Mouse (Mus musculus) right cerebral cortex, postnatal 14 days (tissue): ENCODE measurements at regions not wholly inside any gene's neighbourhood (a gene's known extent, or its start where the extent isn't known, plus 50 kb on each side); places are given as distances from the start of the nearest gene placed in this dataset.

Experiments used
- DNase-seq: peaks from one replicate; pipeline ENCODE4 v3.0.0; 2022

DNA sequence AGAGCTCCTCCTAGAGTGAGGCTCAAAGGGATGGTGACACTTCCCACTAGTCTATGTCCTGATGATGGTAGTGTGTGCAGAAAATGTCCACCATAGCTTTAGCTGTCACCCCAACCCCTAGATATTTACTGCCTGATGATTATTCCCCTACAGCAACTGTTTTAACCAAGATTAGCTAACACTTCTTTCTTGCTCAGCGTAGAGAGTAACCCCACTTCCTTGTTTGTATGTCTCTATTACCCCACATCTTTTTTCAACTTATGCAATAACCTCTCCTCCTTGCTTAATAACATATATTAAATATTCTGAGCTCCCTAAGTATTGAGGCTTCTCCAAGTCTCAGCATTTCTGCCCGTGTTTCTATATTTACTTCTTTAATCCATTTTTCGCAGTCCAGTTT, 404.2 kb upstream of the Cntn3 start:
- no peak for DNase-seq

- DNase-seq, result no peak
Observed at GRCm38 (mm10) chr6:103023326-103023725, 450.4 kb upstream of the Cntn3 start.

DNA sequence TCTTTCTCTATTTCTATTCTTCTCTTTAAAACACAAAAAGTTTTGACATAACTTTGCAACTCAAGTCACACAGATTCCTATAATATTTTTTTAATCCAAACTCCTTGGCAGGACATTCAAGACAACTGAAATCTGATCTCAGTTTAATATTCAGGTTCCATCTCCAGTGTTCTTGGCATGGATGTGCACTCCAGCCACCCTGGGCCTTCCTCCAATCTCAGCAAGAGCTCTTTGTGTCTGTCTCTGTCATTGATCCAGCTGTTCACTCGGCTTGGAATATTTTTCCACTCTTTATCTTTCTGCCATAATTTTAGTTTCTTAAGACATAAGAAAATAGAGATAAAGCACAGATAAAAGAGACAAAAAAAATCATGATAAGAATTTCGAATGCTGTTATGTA, 451.1 kb upstream of the Cntn3 start:
- DNase-seq, result no peak

DNA sequence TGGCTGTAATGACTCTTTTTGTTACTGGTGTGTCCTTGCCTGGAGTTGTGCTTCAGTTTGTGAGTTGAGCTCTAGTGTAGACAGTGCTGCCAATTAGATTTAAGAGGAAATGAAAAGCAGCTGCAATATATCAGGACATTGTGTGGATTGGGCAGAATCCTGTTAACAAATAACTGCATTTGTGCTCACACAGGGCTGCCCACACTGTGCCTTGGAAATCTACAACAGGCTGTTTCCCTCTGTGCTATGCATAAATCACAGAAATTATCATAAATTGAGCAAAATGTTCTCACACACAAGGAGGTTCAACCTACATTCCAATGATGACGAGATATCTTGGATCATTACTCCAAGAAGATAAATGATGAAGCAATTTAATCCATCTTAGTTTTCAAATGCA, 455.2 kb upstream of the Cntn3 start:
- peak; percentile 4 for DNase-seq

- DNase-seq, result no peak
Observed at GRCm38 (mm10) chr6:103033418-103033817, 460.5 kb upstream of the Cntn3 start.

- DNase-seq, result no peak
Observed at GRCm38 (mm10) chr6:103033919-103034318, 461.0 kb upstream of the Cntn3 start.

- no peak for DNase-seq
Observed at GRCm38 (mm10) chr6:103060591-103060990, 449.8 kb upstream of the Chl1 start.

DNA sequence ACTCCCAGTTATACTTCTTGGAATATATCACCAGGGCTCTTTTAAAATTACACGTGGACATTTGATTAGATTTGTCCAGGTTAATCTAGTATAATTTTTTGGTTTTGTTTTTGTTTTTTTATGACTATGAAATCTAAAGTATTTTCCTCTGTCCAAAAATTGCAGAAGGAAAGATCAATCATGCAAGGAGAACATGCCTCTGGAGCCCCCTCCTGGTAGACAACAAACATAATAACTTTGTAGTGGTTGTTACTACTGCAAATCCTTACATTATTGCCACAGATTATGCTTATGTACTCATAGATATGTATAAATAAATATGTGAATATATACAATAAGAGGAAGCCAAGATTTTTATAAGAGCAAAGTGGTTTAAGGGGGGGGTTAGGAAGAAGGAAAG, 404.2 kb upstream of the Chl1 start:
- no peak for DNase-seq

- no peak for DNase-seq
Observed at GRCm38 (mm10) chr6:103119537-103119936, 390.8 kb upstream of the Chl1 start.

GRCm38 (mm10) chr6:103140851-103141250, 369.5 kb upstream of the Chl1 start:
- DNase-seq, result no peak

DNA sequence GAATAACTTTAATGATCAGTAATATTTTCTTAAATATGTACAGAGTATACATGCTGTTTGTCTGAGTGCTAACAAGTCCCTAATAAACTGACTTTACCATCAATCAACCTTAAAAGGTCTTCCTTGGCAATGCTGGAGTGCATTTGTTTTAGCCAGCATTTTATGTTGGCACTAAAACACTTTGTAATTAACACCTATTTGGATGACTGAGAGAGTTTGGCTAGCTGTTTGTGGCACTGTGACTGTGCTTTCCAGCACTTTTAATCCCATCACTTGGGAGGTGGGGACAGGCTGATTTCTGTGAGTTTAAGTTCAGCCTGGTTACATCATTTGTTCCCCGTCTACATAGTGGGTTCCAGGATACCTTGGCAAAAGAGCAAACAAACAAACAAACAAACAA, 332.5 kb upstream of the Chl1 start:
- no peak for DNase-seq

GRCm38 (mm10) chr6:103183355-103183754, 327.0 kb upstream of the Chl1 start:
- no peak for DNase-seq

DNA sequence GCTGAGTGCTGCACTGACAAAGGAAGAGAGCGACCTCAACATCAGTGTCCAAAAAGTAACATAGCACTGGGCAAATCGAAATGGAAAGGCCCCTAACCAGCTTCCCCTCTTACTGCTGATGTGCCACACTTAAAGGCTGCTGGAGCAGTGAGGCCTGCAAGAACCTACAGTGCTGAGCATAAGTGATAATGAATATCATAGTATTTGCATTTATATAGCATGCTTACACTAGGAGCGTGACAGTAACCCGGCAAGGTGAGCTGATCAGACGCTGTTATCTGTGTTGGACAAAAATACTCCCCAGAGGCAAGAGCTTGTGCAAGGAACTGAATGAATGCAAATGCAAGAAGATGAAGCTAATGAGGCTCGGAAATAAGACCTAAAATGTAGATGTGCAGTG, 313.5 kb upstream of the Chl1 start:
- no peak for DNase-seq

GRCm38 (mm10) chr6:103201605-103202004, 308.8 kb upstream of the Chl1 start:
- no peak for DNase-seq

DNA sequence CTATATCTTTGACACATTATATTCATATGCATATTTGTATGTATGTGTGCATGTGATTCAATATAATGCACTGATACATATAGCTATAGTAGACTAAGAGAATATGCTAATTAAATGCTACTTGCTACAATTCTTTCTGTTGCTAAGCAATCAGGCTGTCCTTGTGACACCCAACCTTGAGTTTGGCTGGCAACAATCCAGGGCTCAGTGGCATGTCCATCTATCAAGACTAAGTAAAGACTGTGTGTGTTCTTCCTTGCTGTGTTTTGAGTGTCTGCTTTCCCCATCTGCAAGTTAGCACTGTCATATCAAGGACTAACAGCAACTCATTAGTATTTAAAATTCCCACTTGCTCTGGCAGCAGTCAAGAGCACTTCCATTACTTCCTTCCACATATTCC, 301.2 kb upstream of the Chl1 start:
- DNase-seq, result no peak

DNA sequence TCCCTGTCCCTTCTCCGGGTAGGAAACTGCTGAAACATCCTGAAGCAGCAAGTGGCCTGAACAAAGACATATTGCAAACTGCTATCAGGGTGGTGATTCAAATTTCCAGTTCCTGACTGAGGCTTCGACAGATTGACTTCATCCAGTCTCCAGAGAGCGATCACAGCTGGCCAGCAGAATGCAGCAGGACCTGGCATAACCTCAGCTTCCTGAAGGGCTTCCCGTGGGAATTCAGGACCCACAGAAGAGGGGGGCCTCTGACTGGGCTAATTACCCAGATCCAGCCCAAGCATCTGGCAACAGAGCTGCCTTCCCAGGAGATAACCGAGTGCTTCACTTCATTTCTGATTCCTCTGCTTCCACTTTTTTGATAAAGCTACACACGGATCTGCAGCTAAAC, 297.2 kb upstream of the Chl1 start:
- DNase-seq, result no peak

DNA sequence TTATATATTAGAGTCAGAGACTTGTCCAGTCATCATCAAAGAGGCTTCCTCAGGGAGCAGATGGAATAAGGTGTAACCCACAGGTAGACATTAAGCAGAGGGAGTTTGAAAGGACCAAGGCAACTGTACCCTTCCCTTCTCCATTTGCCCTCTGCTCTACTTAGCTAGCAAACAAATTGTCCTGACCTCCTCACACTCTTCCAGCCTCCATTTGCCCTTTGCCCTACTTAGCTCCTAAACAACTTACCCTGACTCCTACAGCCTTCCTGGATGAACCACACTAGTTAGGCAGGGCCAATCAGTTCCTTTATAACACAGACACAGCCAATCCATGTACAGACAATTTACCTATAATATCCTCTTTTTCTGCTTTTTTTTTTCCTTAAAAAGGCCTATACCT, 273.5 kb upstream of the Chl1 start:
- DNase-seq, result no peak

DNA sequence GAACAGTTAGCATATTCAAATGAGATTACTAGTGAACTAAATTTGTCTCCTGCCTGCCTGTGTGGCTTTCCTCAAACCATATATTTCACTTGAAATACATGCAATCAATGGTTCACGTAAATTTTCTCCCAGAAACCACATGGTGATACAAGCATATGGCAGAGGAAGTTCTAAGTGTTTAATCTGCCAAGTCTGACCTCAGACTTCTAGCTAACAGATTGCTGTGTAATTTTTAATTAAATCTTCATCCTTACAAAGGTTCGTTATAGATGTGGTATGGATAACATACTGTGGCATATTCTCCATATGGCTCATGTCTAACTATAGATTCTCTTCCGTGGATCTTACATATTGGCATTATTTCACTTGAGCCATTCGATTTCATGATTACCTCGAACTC, 241.4 kb upstream of the Chl1 start:
- no peak for DNase-seq

DNA sequence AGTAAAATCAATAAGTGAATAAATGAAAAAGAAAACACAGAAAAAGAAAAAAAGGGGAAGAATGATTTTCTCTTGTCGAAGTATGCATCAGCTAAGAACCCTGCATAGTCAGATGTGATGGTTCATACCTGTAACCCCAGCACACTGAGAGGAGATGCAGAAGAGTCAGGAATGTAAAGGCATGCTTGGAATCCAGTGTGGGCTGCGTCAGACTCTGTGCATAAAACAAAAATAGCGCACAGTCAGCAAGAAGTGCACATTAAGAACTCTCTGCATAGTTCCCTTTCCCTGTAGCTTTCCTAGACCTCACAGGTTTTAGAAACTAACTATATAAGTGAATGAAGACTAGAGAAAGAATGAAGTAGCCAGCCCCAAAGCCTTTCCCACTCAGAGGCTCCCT, 238.2 kb upstream of the Chl1 start:
- DNase-seq, result no peak

- no peak for DNase-seq
Observed at GRCm38 (mm10) chr6:103275071-103275470, 235.3 kb upstream of the Chl1 start.

DNA sequence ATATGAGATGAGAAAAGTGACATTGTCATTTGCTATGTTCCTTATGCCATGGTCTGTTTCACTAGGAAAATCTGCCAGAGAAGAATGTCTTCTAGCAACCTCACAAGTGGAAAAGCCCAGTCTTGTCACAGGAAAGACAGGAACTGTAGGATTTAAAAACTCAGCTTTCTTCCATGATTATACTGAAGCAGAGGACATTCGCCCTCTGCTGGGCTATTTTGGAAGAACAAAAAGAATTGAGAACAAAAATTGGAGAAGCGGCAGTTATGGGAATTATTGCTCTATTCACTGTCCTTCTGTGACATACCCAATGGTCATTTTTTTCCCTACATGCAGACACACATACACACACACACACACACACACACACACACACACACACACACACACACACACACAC, 234.9 kb upstream of the Chl1 start:
- DNase-seq, result peak; percentile 5

- no peak for DNase-seq
Observed at GRCm38 (mm10) chr6:103296015-103296414, 214.4 kb upstream of the Chl1 start.

DNA sequence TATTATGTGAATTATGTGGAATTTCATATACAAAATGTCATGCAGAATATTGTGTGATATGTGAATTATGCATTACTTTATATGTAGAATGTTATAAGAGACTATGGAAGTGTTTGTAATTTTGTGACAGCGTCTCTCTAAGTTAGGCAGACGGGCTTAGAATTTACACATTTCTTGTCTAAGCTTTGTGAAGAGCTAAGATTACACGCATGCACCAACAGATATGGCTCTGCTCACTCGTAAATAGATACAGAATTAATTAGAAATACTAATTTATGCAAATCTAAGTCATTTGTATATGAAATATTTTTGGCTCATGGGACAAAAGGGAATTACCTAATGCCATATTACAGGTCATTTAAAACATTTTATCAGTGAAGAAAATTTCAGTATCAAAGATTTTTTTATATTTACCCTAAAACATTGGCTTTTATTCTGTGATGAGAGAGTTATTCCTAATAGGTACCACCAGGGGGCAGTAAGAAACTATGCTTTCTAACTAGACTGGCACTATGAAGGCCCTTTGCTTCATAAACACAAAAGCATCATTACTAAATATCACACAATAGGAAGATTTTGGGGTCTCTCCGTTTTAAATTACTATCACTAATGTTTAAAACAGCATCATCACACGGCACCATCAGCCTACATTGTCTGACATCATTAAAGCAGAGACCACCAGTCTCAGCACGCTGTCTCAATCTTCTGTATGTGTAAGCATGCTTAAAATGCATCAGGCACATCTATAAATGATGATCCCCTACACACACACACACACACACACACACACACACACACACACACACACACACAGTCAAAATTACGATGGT, 203.8 kb upstream of the Chl1 start:
- DNase-seq, result no peak

- no peak for DNase-seq
Observed at GRCm38 (mm10) chr6:103307250-103307580, 203.2 kb upstream of the Chl1 start.

- no peak for DNase-seq
Observed at GRCm38 (mm10) chr6:103312149-103312548, 198.2 kb upstream of the Chl1 start.
